Mouse (Mus musculus) layer of hippocampus, postnatal 25 days (tissue): ENCODE results near the gene Lyg2. TPM values are rescaled to one million over a fixed set of nuclear protein-coding genes. Genes with fewer than 3 reads are reported as not detected.

Source experiments
- DNase-seq, 2 experiments: peaks; one replicate each; pipeline ENCODE4 v3.0.0; 2022; ENCODE audit warnings: mixed read lengths in 2 of 2, low spot score in 1 of 2; ENCODE audit errors: extremely low spot score in 1 of 2
- total RNA-seq, 2 experiments: library from RNA; stranded (reverse); gene quantifications; 2 replicates each; pipeline ENCODE4 v1.2.3; 2021

The Lyg2 gene
- under 1 TPM in 1 of 2 experiments, not detected in 1; 0.10 TPM for total RNA-seq

DNA sequence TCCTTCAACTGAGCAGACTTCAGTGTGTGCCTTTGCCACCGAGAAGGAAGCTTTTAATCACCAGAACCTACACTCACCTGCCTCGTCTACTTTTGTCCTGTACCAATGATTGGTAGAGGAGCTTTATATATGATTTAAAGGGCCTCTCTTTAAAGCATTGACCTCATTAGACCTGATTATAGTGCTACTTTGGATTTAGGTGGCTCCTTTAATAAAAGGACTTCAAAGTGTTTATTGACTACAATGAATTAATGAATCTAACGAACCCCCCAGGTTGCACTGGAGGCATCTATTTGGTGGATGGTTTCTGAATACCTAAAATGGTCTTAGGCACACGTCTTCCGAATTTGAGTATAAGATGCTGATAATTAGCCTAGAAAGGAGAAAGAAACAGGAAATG is at the start of gene Lyg2:
Gene Lyg2, minus strand, starts transcription at position 101 of the 400 bp plus-strand sequence.
- no peak for DNase-seq

DNA sequence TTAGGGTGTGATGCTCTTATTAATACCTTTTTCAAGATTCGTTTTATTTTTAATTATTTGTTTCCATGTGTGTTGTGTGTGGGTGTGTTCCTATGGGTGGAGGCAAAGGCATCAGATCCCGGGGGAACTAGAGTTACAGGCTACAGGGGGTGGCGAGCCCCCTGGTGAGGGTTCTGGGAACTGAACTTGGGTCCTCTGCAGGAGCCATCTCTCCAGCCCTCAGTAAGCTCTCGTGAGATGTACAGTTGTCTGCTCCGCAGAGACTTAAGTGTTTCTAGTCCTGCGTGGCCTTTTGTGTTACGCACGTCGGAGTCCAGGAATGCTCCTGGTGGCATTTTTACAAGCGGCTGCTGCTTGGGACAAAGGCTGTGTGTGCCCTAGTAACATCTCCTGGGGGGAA is 49.3 kb upstream of the Lyg2 start:
- DNase-seq, result no peak

- DNase-seq, result peak in 1 of 2 experiments; percentile 15
These were observed 43.2 kb upstream of the Lyg2 start for GRCm38 (mm10) chr1:37959486-37959885.

GRCm38 (mm10) chr1:37958516-37958915 is 42.2 kb upstream of the Lyg2 start:
- DNase-seq, result no peak

- DNase-seq, result no peak
These were observed 41.4 kb upstream of the Lyg2 start, which contains the start of gene Lyg1 for GRCm38 (mm10) chr1:37957659-37958058. TSS of gene Lyg1 (minus strand) at chr1:37957759.

DNA sequence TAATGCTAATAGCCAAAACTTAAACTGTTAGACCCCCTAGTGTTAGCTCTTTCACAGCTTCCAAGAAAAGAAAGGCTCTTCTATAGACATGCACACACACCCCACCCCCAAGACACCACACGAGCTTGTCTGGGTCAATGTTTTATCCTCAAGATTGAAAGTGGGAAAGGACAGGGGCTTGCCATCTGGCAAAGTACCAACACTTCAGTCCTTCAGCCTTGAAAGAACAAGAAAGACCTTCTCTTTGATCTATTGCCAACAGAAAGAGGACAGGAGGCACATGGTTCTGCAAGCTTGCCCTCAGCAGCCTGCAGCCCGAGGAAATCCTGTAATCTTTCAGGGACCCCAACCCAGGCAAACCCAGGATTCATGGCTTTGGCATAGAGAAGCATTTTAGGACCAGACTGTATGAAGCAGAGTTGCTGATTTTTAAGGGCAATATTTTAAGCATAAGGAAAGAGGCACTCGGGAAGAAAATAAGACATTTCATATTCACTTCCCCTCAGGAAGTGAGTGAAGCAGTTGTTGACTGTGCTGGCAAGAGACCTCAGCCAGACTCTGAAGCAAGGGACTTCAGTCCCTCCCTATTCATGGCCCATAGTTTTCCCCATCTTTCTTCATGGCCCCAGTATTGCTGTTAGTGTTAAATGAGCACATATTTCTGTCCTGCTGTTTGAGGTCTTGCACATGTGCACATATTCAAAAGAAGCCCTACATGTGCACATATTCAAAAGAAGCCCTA is 40.6 kb upstream of the Lyg2 start:
- DNase-seq, result no peak

- no peak for DNase-seq
These were observed 39.0 kb upstream of the Lyg2 start for GRCm38 (mm10) chr1:37955251-37955650.

DNA sequence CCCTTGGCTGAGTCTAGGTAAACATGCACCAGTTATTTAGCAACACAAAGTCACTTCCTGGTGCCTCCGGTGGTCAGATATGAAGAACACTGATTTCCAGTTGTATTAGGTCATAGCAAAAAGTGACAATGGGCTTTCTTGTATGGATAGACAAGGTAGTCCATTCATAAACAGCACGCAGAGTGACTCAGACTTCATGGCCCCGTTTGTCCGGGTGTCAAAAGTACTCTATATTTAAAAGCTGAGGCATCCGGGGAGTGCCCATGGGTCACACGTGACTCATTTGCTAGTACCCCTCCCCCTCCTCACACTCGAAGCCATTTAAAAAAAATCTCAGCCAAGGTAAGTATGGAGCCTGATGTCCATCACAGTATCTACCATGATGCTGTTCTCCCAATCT is 38.5 kb upstream of the Lyg2 start:
- DNase-seq, result no peak

GRCm38 (mm10) chr1:37948906-37949305 is 32.6 kb upstream of the Lyg2 start:
- no peak for DNase-seq

DNA sequence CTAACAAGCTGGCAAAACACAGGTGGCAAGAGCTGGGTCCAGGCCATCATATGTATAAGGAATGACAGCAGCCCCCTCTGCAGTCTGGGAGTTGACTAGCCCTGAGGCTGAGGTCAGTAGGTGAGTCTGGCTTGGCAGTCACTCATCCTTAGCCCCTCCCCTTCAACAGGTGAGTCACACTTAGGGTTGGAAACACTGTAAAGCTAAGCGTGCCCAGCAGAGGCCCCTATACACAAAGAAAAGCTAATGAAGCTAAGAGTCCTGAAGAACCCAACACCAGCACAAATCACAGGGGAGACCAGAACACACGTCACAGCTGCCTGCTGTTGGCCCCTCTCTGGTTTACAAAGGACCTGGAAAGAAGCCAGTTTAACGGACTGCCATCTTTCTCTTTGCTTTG is 15.5 kb upstream of the Lyg2 start:
- no peak for DNase-seq

GRCm38 (mm10) chr1:37925971-37926370 is 9.7 kb upstream of the Lyg2 start:
- DNase-seq, result no peak

DNA sequence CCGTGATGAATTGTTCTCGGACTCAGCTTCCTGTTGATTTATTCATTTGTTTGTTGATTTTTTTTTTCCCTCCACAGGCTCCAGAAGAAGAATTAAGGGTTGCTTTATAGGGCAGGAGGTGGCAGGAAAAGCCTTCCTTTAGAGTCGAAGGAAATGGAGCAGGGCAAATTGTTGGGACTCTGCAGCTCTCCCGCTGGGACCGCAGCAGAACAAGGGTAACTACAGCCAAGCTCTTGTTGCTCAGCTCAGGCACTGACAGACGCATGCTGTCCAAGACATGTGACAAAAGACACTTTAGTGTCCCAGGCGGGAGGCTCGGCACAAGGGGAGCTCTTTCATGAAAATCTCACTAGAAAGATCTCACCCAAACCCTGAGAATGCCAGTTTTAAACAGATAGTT is 6.2 kb upstream of the Lyg2 start:
- DNase-seq, result no peak

DNA sequence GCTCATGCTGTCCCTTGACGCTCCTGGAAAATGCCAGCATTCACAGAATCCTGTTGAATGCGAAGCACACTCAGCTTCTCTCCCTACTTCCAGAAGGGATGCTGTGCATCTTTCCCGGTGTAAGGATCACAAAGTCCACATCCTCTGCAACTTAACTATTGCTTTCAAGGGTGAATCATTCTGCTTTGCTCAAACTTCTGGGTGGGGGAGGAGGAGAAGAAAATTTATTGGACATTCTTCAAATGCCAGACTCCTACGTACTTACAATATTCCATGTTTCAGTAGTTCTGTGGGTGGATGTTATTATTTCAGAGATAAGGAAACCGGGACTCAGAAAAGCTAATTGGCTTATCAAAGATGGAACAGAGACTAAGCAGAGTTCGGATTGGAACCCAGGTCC is 1.8 kb upstream of the Lyg2 start:
- no peak for DNase-seq

GRCm38 (mm10) chr1:37917666-37918065 is 1.4 kb upstream of the Lyg2 start:
- DNase-seq, result no peak

GRCm38 (mm10) chr1:37912751-37913150 is 3.5 kb downstream of the Lyg2 start:
- DNase-seq, result no peak

- DNase-seq, result peak in 1 of 2 experiments; percentile 12
These were observed 13.1 kb downstream of the Lyg2 start for GRCm38 (mm10) chr1:37903178-37903577.

GRCm38 (mm10) chr1:37900288-37900687 is 16.0 kb downstream of the Lyg2 start:
- no peak for DNase-seq

DNA sequence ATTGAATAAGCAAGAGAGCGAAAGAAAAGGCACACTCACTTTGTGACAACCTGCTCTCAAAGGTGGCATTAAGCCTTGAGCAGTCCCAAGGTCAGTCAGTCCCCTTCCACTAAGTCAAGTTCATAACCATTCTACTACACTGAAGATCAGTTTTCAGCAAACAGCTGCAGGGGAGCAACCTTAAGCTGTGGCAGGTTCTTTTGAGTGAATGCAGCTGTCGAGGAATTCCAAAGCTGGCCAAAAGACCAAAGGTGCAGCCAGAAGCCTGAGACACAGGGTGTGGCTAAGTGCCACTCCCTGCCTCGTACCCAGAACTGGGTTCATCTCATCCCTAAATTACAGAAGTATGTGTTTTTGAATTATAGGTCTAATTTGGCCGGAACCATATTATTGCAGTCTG is 16.5 kb downstream of the Lyg2 start:
- DNase-seq, result no peak

GRCm38 (mm10) chr1:37894606-37895005 is 21.7 kb downstream of the Lyg2 start:
- DNase-seq, result no peak

GRCm38 (mm10) chr1:37891400-37891799 is 24.9 kb downstream of the Lyg2 start:
- DNase-seq, result no peak

DNA sequence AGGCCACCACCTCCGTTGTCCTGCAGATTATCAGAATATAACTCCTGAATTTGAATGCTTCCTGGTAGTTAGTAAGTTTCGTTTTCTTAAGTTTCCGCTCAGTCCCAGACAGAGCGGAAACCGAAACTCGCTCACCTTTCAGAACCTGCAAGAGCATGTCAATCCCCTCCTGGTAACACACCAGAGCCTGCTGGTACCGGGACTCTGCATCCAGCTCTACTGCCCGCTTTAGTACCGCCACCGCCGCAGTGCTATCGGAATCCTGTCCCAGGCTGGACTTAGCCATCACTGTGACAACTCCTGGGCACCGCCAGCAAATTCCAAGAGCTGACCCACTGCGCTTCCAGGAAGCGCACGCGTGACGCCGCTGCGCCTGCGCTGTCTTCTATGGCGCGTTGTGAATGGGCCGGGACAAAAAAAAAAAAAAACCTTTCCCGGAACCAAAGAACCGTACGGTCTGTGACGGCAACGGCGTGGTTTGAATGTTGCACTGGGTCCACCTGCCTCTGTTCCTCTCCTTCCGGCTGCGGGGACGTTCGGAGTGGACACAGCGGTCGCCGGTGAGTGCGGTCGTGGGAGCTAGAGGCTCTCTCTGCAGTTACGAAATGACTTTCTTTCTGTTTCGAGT is 26.2 kb downstream of the Lyg2 start, which contains the start of the genes Mitd1 and Mrpl30:
Gene Mitd1, minus strand, starts transcription at position 387 of the 628 bp plus-strand sequence.
Gene Mrpl30, plus strand, starts transcription at position 453 of the 628 bp plus-strand sequence.
- DNase-seq, result peak; percentile 85 to 88

DNA sequence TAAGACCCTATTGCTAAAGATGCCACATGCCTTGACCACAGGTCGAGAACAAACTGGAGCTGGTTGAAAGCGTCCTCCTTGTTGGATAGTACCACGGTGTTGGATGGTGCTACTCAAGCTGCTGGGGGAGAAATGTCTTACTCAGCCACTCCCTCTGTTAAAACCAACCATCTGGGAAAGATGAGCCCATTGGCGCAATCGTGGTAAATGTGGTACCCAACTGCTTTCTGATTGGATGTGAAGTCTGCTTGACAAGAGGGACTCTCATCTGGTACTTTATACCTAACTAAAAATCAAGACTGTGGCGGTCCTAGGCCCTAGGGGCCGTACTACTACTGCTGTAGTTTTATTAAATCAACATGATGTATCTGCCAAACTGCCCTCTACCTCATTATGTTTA is 27.1 kb downstream of the Lyg2 start:
- DNase-seq, result no peak
